Mouse (Mus musculus) myocyte (in vitro differentiated cells): ENCODE measurements around the gene Lilrb4a.

Experiments
- CEBPB ChIP-seq: IDR thresholded peaks from 2 replicates; pipeline ENCODE4 v1.6.1; 2011; ENCODE audit warnings: mild to moderate bottlenecking, moderate library complexity; ENCODE audit not compliant: poor library complexity, insufficient read depth, severe bottlenecking
- E2F4 ChIP-seq: IDR thresholded peaks from one replicate; pipeline ENCODE4 v1.6.1; 2011; ENCODE audit warnings: mild to moderate bottlenecking, control low read depth, moderate library complexity; ENCODE audit not compliant: insufficient read depth
- MAX ChIP-seq: IDR thresholded peaks from one replicate; pipeline ENCODE4 v1.6.1; 2011; ENCODE audit warnings: low read depth, mild to moderate bottlenecking, control low read depth
- MYOG ChIP-seq, 3 experiments: IDR thresholded peaks; one replicate each; pipeline ENCODE4 v1.6.1; 2011; ENCODE audit warnings: control low read depth in 2 of 3, low read depth in 2 of 3, mild to moderate bottlenecking in 2 of 3; ENCODE audit not compliant: insufficient read length in 2 of 3, control insufficient read depth in 1 of 3, insufficient read depth in 1 of 3
- POLR2A ChIP-seq: IDR thresholded peaks from one replicate; pipeline ENCODE4 v1.6.1; 2011; ENCODE audit warnings: low read depth, mild to moderate bottlenecking, control low read depth, moderate library complexity; ENCODE audit not compliant: insufficient read length
- POLR2AphosphoS2 ChIP-seq: IDR thresholded peaks from one replicate; pipeline ENCODE4 v1.6.1; 2011; ENCODE audit warnings: low read depth, control low read depth; ENCODE audit not compliant: insufficient read length
- USF1 ChIP-seq: IDR thresholded peaks from one replicate; pipeline ENCODE4 v1.6.1; 2011; ENCODE audit warnings: low read depth, mild to moderate bottlenecking, control low read depth, moderate library complexity

- TF ChIP-seq CEBPB, result no peak
- no peak for TF ChIP-seq MAX
- TF ChIP-seq POLR2A, result no peak
- TF ChIP-seq E2F4, result no peak
- TF ChIP-seq MYOG (IDR thresholded peaks at IDR 0.05; ENCODE audit: control insufficient read depth in 1 of 3, insufficient read depth in 1 of 3, insufficient read length in 2 of 3, low read depth in 2 of 3), result no peak
- no peak for TF ChIP-seq POLR2AphosphoS2
- no peak for TF ChIP-seq USF1
Observed at GRCm38 (mm10) chr10:51528840-51529434, 38.2 kb downstream of the Lilrb4a start.
